Mouse (Mus musculus): ENCODE data around the gene Slc17a9.

DNA sequence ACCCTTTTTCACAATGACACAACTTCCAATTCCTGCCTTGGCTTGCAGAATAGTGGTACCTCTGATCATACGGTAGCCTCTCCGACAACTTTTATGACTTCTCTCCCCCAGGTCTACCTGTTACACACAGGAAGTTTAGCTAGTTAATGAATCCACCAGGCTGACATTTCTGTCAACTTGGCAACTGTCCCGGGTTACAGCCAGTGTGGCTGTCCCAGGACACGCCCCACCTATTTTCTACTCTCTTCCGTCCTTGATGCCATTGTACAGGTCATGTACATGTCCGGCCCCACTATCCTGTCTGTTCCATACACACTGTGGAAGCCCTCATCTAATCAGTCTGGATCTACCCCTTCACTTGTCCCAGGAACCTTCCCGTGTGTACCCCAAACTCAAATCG, 20.5 kb upstream of the Slc17a9 start:
- no peak for TF ChIP-seq POLR2A (IDR thresholded peaks at IDR 0.05; ENCODE audit: control insufficient read depth, low read depth, low read length)
- no peak for TF ChIP-seq CTCF (IDR thresholded peaks at IDR 0.05; ENCODE audit: control insufficient read depth, insufficient read depth, insufficient replicate concordance, low read depth, low read length)
